Mouse (Mus musculus) MN1 (cell line): Measurements from ENCODE around the gene Lactb.
A peak's percentile ranks its signal among the peaks of the same experiment; 100 is the strongest.

ENCODE experiments used
- DNase-seq: peaks from one replicate; pipeline ENCODE4 v3.0.0-alpha.2; 2016; ENCODE audit warnings: low spot score

Gene Lactb

DNA sequence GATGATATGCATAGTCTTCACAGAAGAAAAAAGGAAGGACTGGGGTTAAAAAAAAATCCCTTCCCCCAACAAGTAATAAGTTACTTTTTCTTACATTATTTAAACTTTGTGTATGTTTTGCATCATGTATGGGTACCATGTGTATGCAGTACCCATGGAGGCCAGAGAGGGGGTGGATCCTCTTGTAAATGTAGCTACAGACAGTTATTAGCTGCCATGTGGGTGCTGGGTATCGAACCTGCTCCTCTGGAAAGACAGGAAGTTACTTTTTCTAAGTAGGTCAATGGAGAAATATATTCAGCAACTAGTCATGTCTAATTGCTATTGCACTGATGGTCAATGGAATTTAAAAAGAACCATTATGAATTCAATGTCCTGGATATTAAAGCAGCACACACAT lies 3.2 kb upstream of the Lactb start:
- DNase-seq = no peak

DNA sequence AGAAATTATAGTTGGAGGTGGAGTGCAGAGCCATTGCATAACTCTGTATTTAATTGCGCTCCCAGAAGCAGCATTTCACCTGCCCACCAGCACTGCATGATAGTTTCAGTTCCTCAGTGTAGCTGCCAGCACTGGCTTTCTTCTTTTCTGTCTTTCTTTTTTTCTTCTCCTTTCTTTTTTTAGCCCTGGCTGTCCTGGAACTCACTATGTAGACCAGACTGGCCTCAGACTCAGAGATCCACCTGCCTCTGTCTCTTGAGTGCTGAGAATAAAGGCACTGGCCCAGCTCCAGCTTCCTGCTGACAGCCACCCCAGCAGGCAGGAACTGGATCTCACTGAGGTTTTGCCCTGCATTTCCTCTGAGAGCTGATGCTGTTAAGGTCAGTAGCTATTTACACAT lies 2.7 kb upstream of the Lactb start:
- DNase-seq = no peak

DNA sequence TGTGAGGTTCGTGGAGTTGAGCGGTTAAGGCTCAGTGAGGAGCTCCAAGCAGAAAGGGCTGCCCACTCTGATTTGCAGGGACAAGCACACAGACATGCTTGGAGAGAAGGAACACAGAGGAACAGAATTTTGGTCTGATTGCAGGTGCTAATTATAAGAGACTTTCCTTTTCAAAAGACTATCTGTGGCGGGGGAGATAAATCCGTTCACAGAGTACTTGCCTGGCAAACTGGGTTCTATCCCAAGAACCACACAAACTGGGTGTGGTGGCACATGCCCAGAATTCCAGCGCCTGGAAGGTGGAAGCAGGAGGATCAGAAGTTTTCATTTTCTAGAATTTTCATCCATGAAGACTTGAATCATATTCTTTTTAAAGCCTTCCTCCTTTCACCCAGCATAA lies 1.8 kb upstream of the Lactb start:
- no peak for DNase-seq

- peak; percentile 84 for DNase-seq
Observed at GRCm38 (mm10) chr9:66974721-66975225, 511 bp downstream of the Lactb start.

DNA sequence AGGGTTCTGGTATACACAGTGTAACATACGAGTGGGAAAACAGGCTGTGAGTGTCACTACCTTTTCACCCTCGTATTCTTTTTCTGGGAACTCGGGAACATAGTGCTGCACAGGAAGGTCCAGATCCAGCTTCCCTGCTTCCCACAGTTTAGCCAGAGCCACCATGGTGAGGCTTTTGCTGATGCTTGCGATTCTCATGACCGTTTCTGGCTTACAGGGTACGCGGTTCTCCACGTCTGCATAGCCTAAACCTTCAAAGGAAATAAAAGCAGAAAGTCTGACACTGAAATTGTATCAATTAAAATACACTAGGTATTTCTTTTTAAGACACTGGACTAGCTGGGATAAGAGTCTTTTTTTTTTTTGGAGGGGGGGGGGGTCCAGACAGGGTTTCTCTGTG lies 4.2 kb downstream of the Lactb start:
- no peak for DNase-seq

DNA sequence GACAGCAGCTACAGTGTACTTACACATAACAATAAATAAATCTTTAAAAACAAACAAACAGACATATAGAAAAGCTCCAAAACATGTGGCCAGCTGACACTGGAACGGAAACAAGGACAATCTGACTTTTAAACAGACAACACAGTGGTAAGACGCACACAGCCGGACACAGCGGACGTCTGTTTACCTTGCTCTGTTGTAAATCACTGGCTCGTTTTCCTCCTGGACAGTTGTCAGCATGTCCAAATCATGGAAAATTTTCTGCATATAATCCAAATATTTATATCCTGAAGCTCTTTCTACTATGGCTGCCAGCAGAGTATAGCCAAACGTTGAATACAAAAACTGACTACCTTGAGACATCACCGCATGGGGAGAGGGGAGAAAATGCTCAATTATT lies 7.8 kb downstream of the Lactb start:
- DNase-seq = no peak

DNA sequence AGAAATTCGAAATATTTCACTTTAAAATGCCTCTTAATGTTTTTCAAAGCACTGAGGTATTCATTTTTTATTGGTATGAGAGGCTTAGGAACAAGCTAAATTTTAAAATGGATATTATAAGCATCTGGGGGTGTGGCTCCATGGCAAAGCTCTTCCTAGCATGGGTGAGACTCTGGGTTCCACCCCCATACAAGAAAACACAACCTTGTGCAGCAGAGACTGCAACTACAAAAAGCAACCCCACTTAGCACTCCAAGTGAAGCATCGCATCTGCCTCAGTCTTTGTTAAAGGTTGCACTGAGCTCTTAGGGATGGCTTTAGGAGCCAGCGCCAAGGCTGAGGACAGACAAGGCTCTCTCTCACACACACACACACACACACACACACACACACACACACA lies 13.8 kb downstream of the Lactb start:
- DNase-seq = no peak

- DNase-seq = no peak
Observed at GRCm38 (mm10) chr9:66957451-66957850, 17.8 kb downstream of the Lactb start.

DNA sequence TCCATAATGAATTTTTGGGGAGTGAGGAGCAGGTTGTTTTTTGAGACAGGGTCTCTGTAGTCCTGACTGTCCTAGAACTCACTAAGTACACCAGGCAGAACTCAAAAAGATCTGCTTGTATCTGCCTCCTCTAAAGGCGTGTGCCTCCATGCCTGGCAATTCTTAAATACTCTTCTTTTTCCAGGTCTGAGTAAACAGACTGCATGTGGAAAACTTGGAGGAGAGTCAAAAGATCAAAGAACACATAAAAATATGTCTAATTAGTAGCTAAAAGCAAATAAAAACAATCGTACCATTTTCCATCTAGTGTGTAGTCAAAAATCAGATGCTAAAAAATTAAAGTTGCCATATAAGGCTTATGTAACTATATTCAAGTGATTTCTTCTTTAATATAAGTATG lies 22.4 kb downstream of the Lactb start:
- DNase-seq = no peak

DNA sequence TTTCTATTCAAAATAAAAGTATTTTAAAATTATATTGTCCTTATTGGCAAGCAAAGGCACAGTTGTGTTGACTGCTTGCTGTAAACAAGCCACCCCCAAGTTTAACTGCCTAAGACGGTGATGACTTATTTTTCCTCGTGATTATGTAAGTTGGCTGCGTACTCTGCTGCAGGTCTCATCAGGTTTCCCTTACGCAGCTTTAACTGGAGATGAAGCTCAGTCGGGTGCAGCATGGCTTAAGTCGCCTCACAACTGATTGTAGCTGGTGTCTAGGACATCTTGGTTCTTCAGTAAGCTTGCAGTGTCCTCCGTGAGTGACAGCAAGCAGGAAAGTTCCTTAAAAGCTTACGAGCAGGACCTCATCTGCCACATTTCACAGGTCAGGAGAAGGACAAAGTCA lies 23.0 kb downstream of the Lactb start:
- DNase-seq = no peak

- DNase-seq = no peak
Observed at GRCm38 (mm10) chr9:66948536-66948935, 26.7 kb downstream of the Lactb start.

DNA sequence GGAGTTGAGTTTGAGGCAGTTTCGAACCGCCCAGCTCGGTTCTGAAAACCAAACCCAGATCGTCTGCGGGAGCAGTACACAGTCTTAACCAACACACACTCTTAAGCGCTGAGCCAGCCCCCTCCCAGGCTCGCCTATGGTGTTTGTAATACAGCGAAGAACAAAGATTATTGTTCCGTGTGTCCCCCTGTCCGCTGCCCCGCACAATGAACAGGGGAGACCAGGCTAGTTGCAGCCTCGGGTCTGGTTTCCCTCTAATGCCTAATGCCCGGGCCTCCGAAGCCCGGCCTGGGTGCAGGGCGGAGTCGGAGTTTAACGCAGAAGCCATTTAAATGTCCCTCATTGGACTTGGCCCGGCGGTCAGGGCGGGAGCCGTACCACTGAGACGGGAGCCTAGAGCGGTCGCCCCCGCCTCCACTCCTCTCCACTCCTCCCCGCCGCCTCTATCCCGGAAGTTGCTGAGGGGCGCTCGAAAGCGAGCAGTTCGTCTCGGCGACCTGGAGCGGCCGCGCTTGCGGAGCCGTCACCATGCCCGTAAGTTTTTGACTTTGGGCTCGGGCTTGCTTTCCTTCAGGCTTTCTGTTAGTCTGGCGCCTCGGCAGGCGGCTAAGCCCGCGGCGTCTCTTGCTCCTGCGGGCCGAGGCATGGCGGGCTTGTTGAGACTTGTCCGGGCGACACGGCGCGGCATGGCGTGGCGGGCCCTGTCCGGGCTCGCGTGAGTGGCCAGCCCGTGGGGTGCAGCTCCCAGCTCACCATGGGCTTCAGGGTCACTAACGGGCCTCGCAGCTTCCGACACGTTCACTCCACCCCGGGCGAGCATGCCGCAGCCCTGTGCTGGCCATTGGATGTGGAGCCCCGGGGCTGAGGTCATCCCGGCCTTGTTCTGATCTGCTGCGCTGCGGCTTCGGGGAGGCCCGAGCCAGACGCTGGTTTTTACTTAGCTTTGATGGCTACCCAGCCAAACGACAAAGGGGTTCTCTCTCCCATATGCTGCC lies 29.3 kb downstream of the Lactb start, which contains the start of gene Rps27l:
Rps27l (plus strand) TSS at position 440 of the 995 bp plus-strand sequence.
- DNase-seq = peak; percentile 93

DNA sequence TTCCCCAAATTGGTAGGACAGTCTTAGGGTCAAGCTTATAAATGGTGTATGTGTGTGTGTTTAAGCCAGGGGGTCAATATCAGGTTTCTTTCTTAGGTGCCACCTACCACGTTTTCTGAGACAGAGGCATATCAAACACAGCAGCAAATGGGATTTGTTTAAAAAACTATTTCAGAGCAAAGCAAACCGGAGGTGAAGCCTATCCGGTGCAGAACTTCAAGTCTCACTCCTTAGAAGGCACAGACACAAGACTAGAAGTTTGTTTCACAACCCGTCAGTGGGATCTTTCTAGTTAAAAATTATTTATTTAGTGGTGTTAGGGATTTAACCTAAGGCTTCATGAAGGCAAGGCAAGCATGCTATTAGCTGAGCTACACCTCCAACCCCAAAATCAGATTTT lies 30.1 kb downstream of the Lactb start:
- no peak for DNase-seq

DNA sequence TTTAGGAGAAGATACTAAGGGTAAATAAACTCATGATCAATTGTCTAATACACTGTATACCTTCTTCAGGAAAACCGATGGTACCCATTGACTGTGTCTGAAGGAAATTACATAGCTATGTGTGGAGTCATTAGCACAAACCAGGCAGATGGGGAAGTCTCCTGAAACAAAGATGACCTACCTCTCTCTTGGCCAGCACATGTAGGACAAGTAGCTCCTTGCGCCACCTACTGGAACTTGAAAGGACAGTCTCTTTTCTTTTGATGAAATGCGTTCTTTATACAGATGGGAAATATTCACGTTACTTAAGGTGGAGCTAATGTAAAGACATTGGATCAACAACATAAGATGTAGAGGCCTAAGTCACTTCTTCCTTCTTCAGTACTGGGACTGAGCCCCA lies 36.4 kb downstream of the Lactb start:
- DNase-seq = peak; percentile 83

DNA sequence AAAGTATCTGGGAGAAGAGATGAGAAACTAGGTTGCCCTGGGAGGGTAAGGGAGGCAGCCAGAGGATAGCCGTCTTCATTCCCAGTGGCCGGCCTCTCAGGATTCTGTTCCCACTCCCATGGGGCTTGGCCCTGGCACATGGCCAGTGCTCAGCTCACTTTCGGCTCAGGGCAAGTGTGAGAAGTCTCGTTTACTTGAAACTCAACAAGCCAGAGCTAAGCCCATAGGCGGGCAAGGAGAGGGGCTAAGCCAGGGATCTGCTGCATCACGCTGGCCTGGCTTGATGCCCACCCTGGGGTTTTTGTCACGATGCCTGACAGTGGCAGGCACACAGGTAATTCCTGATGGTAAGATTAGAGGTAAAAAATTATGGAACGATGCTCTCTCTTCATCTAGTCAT lies 37.8 kb downstream of the Lactb start:
- DNase-seq = peak; percentile 82

DNA sequence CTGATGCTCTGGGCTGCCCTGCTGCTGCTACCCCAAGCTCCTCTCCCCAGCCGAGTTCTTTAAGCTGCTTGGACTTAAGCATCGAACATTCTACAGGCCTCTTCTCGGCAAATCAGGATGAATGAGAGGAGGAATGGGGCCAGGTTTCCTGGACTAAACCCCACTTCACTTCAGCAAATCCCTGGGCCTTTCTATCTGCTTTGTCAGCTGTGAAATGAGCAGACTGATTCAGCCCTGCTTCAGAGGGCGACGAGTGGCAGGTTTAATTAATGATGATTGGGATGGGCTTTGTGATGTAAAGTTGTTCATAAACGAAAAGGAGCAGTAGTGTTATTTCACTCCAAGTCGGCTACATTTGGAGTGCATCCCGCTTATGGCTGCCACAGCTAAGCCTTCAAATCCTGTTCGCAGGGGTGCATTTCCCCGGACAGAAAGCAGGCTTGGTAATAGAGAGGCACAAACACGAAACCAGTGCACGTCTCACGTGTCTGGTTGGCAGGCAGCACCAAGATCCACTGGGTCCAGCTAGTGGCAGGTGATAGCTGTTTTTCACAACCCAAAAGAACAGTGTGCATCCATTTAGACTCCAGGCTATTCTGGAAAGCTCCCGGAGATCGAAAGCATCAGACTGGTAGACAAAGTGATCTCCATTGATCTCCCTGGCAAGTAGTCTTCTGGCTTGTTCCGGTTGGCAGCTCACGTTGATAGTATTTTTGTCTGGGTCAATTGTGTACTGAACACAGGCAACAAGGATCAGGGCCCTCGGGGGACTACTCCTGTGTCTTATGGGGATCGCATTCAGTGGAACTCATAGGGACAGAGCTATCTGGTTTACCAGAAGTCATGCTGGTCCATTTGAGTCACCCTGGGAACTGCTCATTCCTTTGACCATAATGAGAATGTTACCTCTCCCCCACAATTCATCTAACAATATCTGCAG lies 41.1 kb downstream of the Lactb start:
- DNase-seq = no peak

DNA sequence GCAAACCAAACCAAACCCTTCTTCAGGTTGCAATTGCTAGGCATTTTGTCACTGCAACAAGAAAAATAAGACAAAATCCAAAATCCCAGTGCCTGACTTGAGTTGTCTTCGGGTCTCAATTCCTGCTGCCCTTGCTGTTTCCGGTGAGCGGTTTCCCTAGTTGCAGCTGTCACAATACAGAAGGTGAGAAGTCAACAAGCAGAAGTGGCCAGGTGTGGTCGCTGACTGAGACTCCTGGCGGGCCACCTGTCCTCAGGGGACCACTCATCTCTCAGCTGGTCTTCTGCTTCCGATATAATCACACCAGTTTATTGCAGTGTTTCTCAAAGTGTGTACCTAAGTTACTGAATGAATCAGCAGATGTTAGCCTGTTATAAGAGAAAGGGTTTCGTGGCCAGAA lies 44.9 kb downstream of the Lactb start:
- no peak for DNase-seq

- DNase-seq = no peak
Observed at GRCm38 (mm10) chr9:66927696-66928402, 47.4 kb downstream of the Lactb start.

DNA sequence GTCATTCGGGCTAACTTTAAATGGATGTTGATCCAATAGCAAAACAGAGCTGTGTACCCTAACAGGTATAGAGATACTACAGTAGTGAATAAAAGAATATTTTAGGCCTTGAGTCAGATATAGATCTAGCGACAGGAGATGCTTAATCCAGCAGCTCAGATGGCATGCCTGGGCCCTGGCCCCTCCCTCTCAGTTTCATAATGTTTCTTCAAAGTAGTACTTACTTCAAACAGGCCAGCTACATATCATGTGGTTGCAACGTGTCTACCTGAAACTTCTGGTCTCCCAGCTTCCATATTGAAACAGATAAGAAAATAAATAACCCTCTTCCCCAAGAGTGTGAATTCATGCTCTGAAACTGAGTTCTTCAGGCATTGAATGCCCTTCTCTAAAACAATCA lies 49.4 kb downstream of the Lactb start:
- no peak for DNase-seq

DNA sequence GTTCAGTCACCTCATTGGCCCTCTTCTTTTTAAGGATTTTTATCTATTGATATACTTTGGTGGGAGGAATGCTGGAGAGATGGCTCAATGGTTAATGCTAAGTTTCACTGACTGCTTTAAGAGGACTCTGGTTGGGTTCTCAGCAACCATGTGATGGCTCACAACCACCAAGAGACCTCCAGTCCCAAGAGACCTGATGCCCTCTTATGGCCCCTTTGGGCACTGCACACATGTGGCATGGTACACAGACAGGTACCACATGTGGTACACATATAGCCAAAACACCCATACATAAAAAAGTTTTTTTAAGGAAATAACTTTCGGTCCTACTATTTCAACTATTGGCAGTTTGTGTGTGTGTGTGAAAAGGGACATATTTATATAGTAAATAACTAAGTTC lies 53.2 kb downstream of the Lactb start:
- DNase-seq = no peak

GRCm38 (mm10) chr9:66920488-66921279 lies 54.6 kb downstream of the Lactb start:
- peak; percentile 34 for DNase-seq
